Mouse (Mus musculus): Measurements from ENCODE around the gene Gse1. TPM values are rescaled to one million over a fixed set of nuclear protein-coding genes. Genes with fewer than 3 reads are reported as not detected.

Gene Gse1
- polyA plus RNA-seq, 1 experiment from 2014 or later = 23.9 TPM

GRCm38 (mm10) chr8:120495461-120495860 lies 267.2 kb downstream of the Gse1 start:
- Histone ChIP-seq H3K27ac (no peak overlapping the region), H3K4me2 (replicated peaks) (peak overlapping the region; percentile 98), H3K9ac (no peak overlapping the region), H3K27me3 (ENCODE audit: control insufficient read depth, insufficient read depth, low read length) (no peaks in the 10 kb centered on the region), H3K9me3 (ENCODE audit: control insufficient read depth, low read length) (no peaks in the 10 kb centered on the region), H3K4me1 (replicated peaks; ENCODE audit: control insufficient read depth, insufficient read depth, low read length) (peaks cover 83% of the 10 kb centered on the region), H3K36me3 (replicated peaks; ENCODE audit: control insufficient read depth, insufficient read depth) (no peaks in the 10 kb centered on the region), H3K4me3 (replicated peaks; ENCODE audit: low read length) (no peak overlapping the region)
- ATAC-seq (ENCODE audit: low FRiP score) (no peak), DNase-seq (ENCODE audit: low spot score) (no peak)
- 55% methylated on average over 5 of the region's 5 CpGs for WGBS

- Histone ChIP-seq H3K27me3 (ENCODE audit: control insufficient read depth, insufficient read depth, low read length) (no peaks in the 10 kb centered on the region), H3K4me1 (replicated peaks; ENCODE audit: control insufficient read depth, insufficient read depth, low read length) (peaks cover 83% of the 10 kb centered on the region), H3K4me2 (replicated peaks) (no peak overlapping the region), H3K27ac (no peak overlapping the region), H3K4me3 (replicated peaks; ENCODE audit: low read length) (no peak overlapping the region), H3K9ac (no peak overlapping the region), H3K9me3 (ENCODE audit: control insufficient read depth, low read length) (no peaks in the 10 kb centered on the region), H3K36me3 (replicated peaks; ENCODE audit: control insufficient read depth, insufficient read depth) (no peaks in the 10 kb centered on the region)
- WGBS = 97% methylated on average over 15 of the region's 15 CpGs
- ATAC-seq (ENCODE audit: low FRiP score) = no peak
- no peak for DNase-seq (ENCODE audit: low spot score)
Observed at GRCm38 (mm10) chr8:120496478-120496877, 268.2 kb downstream of the Gse1 start.

GRCm38 (mm10) chr8:120497503-120497946 lies 269.3 kb downstream of the Gse1 start:
- Histone ChIP-seq H3K4me1 (replicated peaks; ENCODE audit: control insufficient read depth, insufficient read depth, low read length) (peaks cover 79% of the 10 kb centered on the region), H3K4me2 (replicated peaks) (peak overlapping the region; percentile 34), H3K36me3 (replicated peaks; ENCODE audit: control insufficient read depth, insufficient read depth) (no peaks in the 10 kb centered on the region), H3K4me3 (replicated peaks; ENCODE audit: low read length) (no peak overlapping the region), H3K9ac (peak overlapping the region; percentile 28; the same call in 1 of the 2 replicates), H3K9me3 (ENCODE audit: control insufficient read depth, low read length) (no peaks in the 10 kb centered on the region), H3K27me3 (ENCODE audit: control insufficient read depth, insufficient read depth, low read length) (no peaks in the 10 kb centered on the region), H3K27ac (peak overlapping the region; percentile 71)
- 8% methylated on average over 11 of the region's 11 CpGs for WGBS
- ATAC-seq (ENCODE audit: low FRiP score) = no peak
- DNase-seq (ENCODE audit: low spot score) = no peak

- no peak; the same call in 1 of the 2 replicates for ATAC-seq (ENCODE audit: low FRiP score)
- WGBS = 18% methylated on average over 4 of the region's 4 CpGs
- no peaks in the 10 kb centered on the region for H3K9me3 ChIP-seq (ENCODE audit: control insufficient read depth, low read length)
- peak overlapping the region; percentile 34 for H3K4me2 ChIP-seq (replicated peaks)
- no peaks in the 10 kb centered on the region for H3K27me3 ChIP-seq (ENCODE audit: control insufficient read depth, insufficient read depth, low read length)
- H3K9ac ChIP-seq = peak overlapping the region; percentile 28
- H3K4me3 ChIP-seq (replicated peaks; ENCODE audit: low read length) = no peak overlapping the region
- no peak for DNase-seq (ENCODE audit: low spot score)
- H3K36me3 ChIP-seq (replicated peaks; ENCODE audit: control insufficient read depth, insufficient read depth) = no peaks in the 10 kb centered on the region
- H3K27ac ChIP-seq = peak overlapping the region; percentile 71
- peaks cover 76% of the 10 kb centered on the region for H3K4me1 ChIP-seq (replicated peaks; ENCODE audit: control insufficient read depth, insufficient read depth, low read length)
Observed at GRCm38 (mm10) chr8:120498349-120498831, 270.1 kb downstream of the Gse1 start.

- H3K27ac ChIP-seq = peak overlapping the region; percentile 71
- DNase-seq (ENCODE audit: low spot score) (no peak), ATAC-seq (ENCODE audit: low FRiP score) (no peak)
- H3K36me3 ChIP-seq (replicated peaks; ENCODE audit: control insufficient read depth, insufficient read depth) = no peaks in the 10 kb centered on the region
- H3K9ac ChIP-seq = peak overlapping the region; percentile 28
- H3K9me3 ChIP-seq (ENCODE audit: control insufficient read depth, low read length) = no peaks in the 10 kb centered on the region
- WGBS = 19% methylated on average over 9 of the region's 9 CpGs
- H3K4me1 ChIP-seq (replicated peaks; ENCODE audit: control insufficient read depth, insufficient read depth, low read length) = peaks cover 73% of the 10 kb centered on the region
- H3K4me3 ChIP-seq (replicated peaks; ENCODE audit: low read length) = no peak overlapping the region
- H3K27me3 ChIP-seq (ENCODE audit: control insufficient read depth, insufficient read depth, low read length) = no peaks in the 10 kb centered on the region
- peak overlapping the region; percentile 34 for H3K4me2 ChIP-seq (replicated peaks)
Observed at GRCm38 (mm10) chr8:120498926-120499605, 270.8 kb downstream of the Gse1 start.

- no peak overlapping the region for H3K27ac ChIP-seq
- H3K9me3 ChIP-seq (ENCODE audit: control insufficient read depth, low read length) = no peaks in the 10 kb centered on the region
- no peak overlapping the region for H3K4me3 ChIP-seq (replicated peaks; ENCODE audit: low read length)
- ATAC-seq (ENCODE audit: low FRiP score) = no peak
- no peak overlapping the region for H3K9ac ChIP-seq
- peaks cover 73% of the 10 kb centered on the region for H3K4me1 ChIP-seq (replicated peaks; ENCODE audit: control insufficient read depth, insufficient read depth, low read length)
- DNase-seq (ENCODE audit: low spot score) = no peak
- no peaks in the 10 kb centered on the region for H3K27me3 ChIP-seq (ENCODE audit: control insufficient read depth, insufficient read depth, low read length)
- H3K36me3 ChIP-seq (replicated peaks; ENCODE audit: control insufficient read depth, insufficient read depth) = no peaks in the 10 kb centered on the region
- H3K4me2 ChIP-seq (replicated peaks) = no peak overlapping the region
- 76% methylated on average over 8 of the region's 8 CpGs for WGBS
Observed at GRCm38 (mm10) chr8:120500701-120501261, 272.5 kb downstream of the Gse1 start.

GRCm38 (mm10) chr8:120501426-120501825 lies 273.2 kb downstream of the Gse1 start:
- DNase-seq (ENCODE audit: low spot score) (no peak), ATAC-seq (ENCODE audit: low FRiP score) (no peak)
- Histone ChIP-seq H3K4me1 (replicated peaks; ENCODE audit: control insufficient read depth, insufficient read depth, low read length) (peaks cover 80% of the 10 kb centered on the region), H3K27me3 (ENCODE audit: control insufficient read depth, insufficient read depth, low read length) (no peaks in the 10 kb centered on the region), H3K27ac (no peak overlapping the region), H3K9ac (no peak overlapping the region), H3K4me2 (replicated peaks) (no peak overlapping the region), H3K36me3 (replicated peaks; ENCODE audit: control insufficient read depth, insufficient read depth) (no peaks in the 10 kb centered on the region), H3K9me3 (ENCODE audit: control insufficient read depth, low read length) (no peaks in the 10 kb centered on the region), H3K4me3 (replicated peaks; ENCODE audit: low read length) (no peak overlapping the region)
- 92% methylated on average over 5 of the region's 5 CpGs for WGBS

GRCm38 (mm10) chr8:120502428-120502827 lies 274.2 kb downstream of the Gse1 start:
- 55% methylated on average over 5 of the region's 5 CpGs for WGBS
- no peaks in the 10 kb centered on the region for H3K27me3 ChIP-seq (ENCODE audit: control insufficient read depth, insufficient read depth, low read length)

GRCm38 (mm10) chr8:120504251-120505081 lies 276.2 kb downstream of the Gse1 start:
- no peak for DNase-seq (ENCODE audit: low spot score)
- peak; percentile 22; the same call in 1 of the 2 replicates for ATAC-seq (ENCODE audit: low FRiP score)
- H3K4me2 ChIP-seq (replicated peaks) = peak overlapping the region; percentile 51
- peak overlapping the region; percentile 77 for H3K27ac ChIP-seq
- H3K36me3 ChIP-seq (replicated peaks; ENCODE audit: control insufficient read depth, insufficient read depth) = no peaks in the 10 kb centered on the region
- WGBS = 6% methylated on average over 19 of the region's 20 CpGs
- H3K9ac ChIP-seq = peak overlapping the region; percentile 52
- peak overlapping the region; percentile 15 for H3K4me3 ChIP-seq (replicated peaks; ENCODE audit: low read length)
- H3K4me1 ChIP-seq (replicated peaks; ENCODE audit: control insufficient read depth, insufficient read depth, low read length) = peaks cover 80% of the 10 kb centered on the region
- H3K9me3 ChIP-seq (ENCODE audit: control insufficient read depth, low read length) = no peaks in the 10 kb centered on the region
- H3K27me3 ChIP-seq (ENCODE audit: control insufficient read depth, insufficient read depth, low read length) = no peaks in the 10 kb centered on the region

More at GRCm38 (mm10) chr8:120502428-120502827, 274.2 kb downstream of the Gse1 start:
- DNase-seq (ENCODE audit: low spot score) = no peak
- Histone ChIP-seq H3K4me3 (replicated peaks; ENCODE audit: low read length) (no peak overlapping the region), H3K36me3 (replicated peaks; ENCODE audit: control insufficient read depth, insufficient read depth) (no peaks in the 10 kb centered on the region), H3K9me3 (ENCODE audit: control insufficient read depth, low read length) (no peaks in the 10 kb centered on the region), H3K4me2 (replicated peaks) (no peak overlapping the region), H3K4me1 (replicated peaks; ENCODE audit: control insufficient read depth, insufficient read depth, low read length) (peaks cover 80% of the 10 kb centered on the region), H3K27ac (no peak overlapping the region), H3K9ac (no peak overlapping the region)
- no peak for ATAC-seq (ENCODE audit: low FRiP score)
